Comparison of ENCODE assay signal across 8 mouse cellular contexts in genomic region chr4:151972221-151972967, GRCm38 (mm10). TPM values are rescaled to one million over a fixed set of nuclear protein-coding genes. Genes with fewer than 3 reads are reported as not detected.
DNase-seq lines count a peak whose midpoint lies in the region; ATAC-seq lines count a peak whose summit lies in the region.

No protein-coding gene starts in this region.

- no peak for ATAC-seq in hindbrain, embryonic 14.5 days (ENCODE audit: low FRiP score)
- ATAC-seq in liver, embryonic 15.5 days (ENCODE audit: insufficient read depth) = no peak

- peaks cover 50% of the 10 kb centered on the region for H3K36me3 ChIP-seq in hindbrain, embryonic 14.5 days (replicated peaks; ENCODE audit: control insufficient read depth, insufficient read depth)
- H3K36me3 ChIP-seq in hindbrain, embryonic 10.5 days = peaks cover 95% of the 10 kb centered on the region
- H3K36me3 ChIP-seq in liver, embryonic 15.5 days (replicated peaks) = peaks cover 89% of the 10 kb centered on the region

- H3K4me2 ChIP-seq in hindbrain, embryonic 14.5 days (replicated peaks) = no peak overlapping the region
- H3K4me2 ChIP-seq in liver, embryonic 15.5 days = no peak overlapping the region

- H3K9me3 ChIP-seq in hindbrain, embryonic 14.5 days (ENCODE audit: control insufficient read depth, low read length) = no peaks in the 10 kb centered on the region
- H3K9me3 ChIP-seq in hindbrain, embryonic 10.5 days = peaks cover 7% of the 10 kb centered on the region; the same call in 1 of the 2 replicates
- H3K9me3 ChIP-seq in liver, embryonic 15.5 days (replicated peaks) = no peaks in the 10 kb centered on the region

- no peak overlapping the region for H3K27ac ChIP-seq in hindbrain, embryonic 14.5 days
- no peak overlapping the region for H3K27ac ChIP-seq in hindbrain, embryonic 10.5 days
- peak overlapping the region; percentile 54 for H3K27ac ChIP-seq in liver, embryonic 15.5 days (replicated peaks)

- H3K9ac ChIP-seq in hindbrain, embryonic 14.5 days = no peak overlapping the region
- H3K9ac ChIP-seq in liver, embryonic 15.5 days = 0 out of 2 replicates have a peak overlapping the region, but pooled peaks have one; percentile 25

- WGBS in hindbrain, embryonic 14.5 days = 72% methylated on average over 10 of the region's 10 CpGs
- WGBS in hindbrain, embryonic 10.5 days = 75% methylated on average over 10 of the region's 10 CpGs
- 71% methylated on average over 10 of the region's 10 CpGs for WGBS in liver, embryonic 15.5 days (ENCODE audit: insufficient replicate concordance)

- no peaks in the 10 kb centered on the region for H3K4me1 ChIP-seq in hindbrain, embryonic 14.5 days (replicated peaks; ENCODE audit: control insufficient read depth, insufficient read depth, low read length)
- no peaks in the 10 kb centered on the region for H3K4me1 ChIP-seq in hindbrain, embryonic 10.5 days (replicated peaks)
- H3K4me1 ChIP-seq in liver, embryonic 15.5 days (replicated peaks) = peaks cover 19% of the 10 kb centered on the region

- no peaks in the 10 kb centered on the region for H3K27me3 ChIP-seq in hindbrain, embryonic 14.5 days (ENCODE audit: control insufficient read depth, insufficient read depth, low read length)
- H3K27me3 ChIP-seq in hindbrain, embryonic 10.5 days (ENCODE audit: insufficient read depth, poor library complexity, severe bottlenecking) = no peaks in the 10 kb centered on the region
- no peaks in the 10 kb centered on the region for H3K27me3 ChIP-seq in liver, embryonic 15.5 days

- H3K4me3 ChIP-seq in hindbrain, embryonic 14.5 days (replicated peaks; ENCODE audit: low read length) = no peak overlapping the region
- H3K4me3 ChIP-seq in hindbrain, embryonic 10.5 days = no peak overlapping the region
- no peak overlapping the region for H3K4me3 ChIP-seq in liver, embryonic 15.5 days (replicated peaks)

- peak; percentile 73 for DNase-seq in hindbrain, embryonic 14.5 days (ENCODE audit: low spot score)
- DNase-seq in hindbrain, embryonic 10.5 days (ENCODE audit: low spot score) = no peak
- DNase-seq in B cell, adult 2 months = peak; percentile 59 to 61
- peak; percentile 52 for DNase-seq in MN1 (ENCODE audit: low spot score)
- DNase-seq in urinary bladder, adult 18-20 months (ENCODE audit: low spot score in 2 of 2) = no peak
- DNase-seq in adrenal gland, adult 2 months = no peak
- DNase-seq in ovary, postnatal 10 days (ENCODE audit: low spot score) = no peak

RNA-seq across cellular contexts. Expression of gene Thap3, which starts 16.4 kb away (rescaled TPM):
- 22.2 and 25.1 TPM in 2 replicates for polyA plus RNA-seq in hindbrain, embryonic 14.5 days (2014; fragmentation: Nextera tagmentation; extraction: Ambion mirVana)
- polyA plus RNA-seq in hindbrain, embryonic 10.5 days (2016; fragmentation: Nextera tagmentation; extraction: Ambion mirVana) = 34.5 and 36.2 TPM in 2 replicates
- 6.4 and 7.9 TPM in 2 replicates for polyA plus RNA-seq in liver, embryonic 15.5 days (2015; fragmentation: Nextera tagmentation; extraction: Ambion mirVana)
- 10 to 100 TPM; 13.8 to 24.1 TPM for total RNA-seq in adrenal gland, adult 2 months (2021)
- 64.6 and 88.7 TPM in 2 replicates for polyA plus RNA-seq in adrenal gland, adult 2 months (2012; rRNA removed)

RNA-seq across cellular contexts. Expression of gene Phf13, which starts 23.7 kb away (rescaled TPM):
- 20.6 and 26.4 TPM in 2 replicates for polyA plus RNA-seq in hindbrain, embryonic 14.5 days (2014; fragmentation: Nextera tagmentation; extraction: Ambion mirVana)
- polyA plus RNA-seq in hindbrain, embryonic 10.5 days (2016; fragmentation: Nextera tagmentation; extraction: Ambion mirVana) = 30.7 TPM in 2 replicates
- polyA plus RNA-seq in liver, embryonic 15.5 days (2015; fragmentation: Nextera tagmentation; extraction: Ambion mirVana) = 5.1 and 5.7 TPM in 2 replicates
- total RNA-seq in adrenal gland, adult 2 months (2021) = 10 to 100 TPM; 12.1 to 14.2 TPM
- 22.8 and 24.3 TPM in 2 replicates for polyA plus RNA-seq in adrenal gland, adult 2 months (2012; rRNA removed)

RNA-seq across cellular contexts. Expression of gene Klhl21, which starts 36.2 kb away (rescaled TPM):
- polyA plus RNA-seq in hindbrain, embryonic 14.5 days (2014; fragmentation: Nextera tagmentation; extraction: Ambion mirVana) = 2.5 and 3.2 TPM in 2 replicates
- polyA plus RNA-seq in hindbrain, embryonic 10.5 days (2016; fragmentation: Nextera tagmentation; extraction: Ambion mirVana) = 7.7 and 8.7 TPM in 2 replicates
- polyA plus RNA-seq in liver, embryonic 15.5 days (2015; fragmentation: Nextera tagmentation; extraction: Ambion mirVana) = 6.3 and 7.2 TPM in 2 replicates
- total RNA-seq in adrenal gland, adult 2 months (2021) = 10 to 100 TPM; 17.8 to 23.7 TPM
- 70.8 and 71.2 TPM in 2 replicates for polyA plus RNA-seq in adrenal gland, adult 2 months (2012; rRNA removed)

RNA-seq across cellular contexts. Expression of gene Dnajc11, which starts 38.9 kb away (rescaled TPM):
- 72.0 TPM in 2 replicates for polyA plus RNA-seq in hindbrain, embryonic 14.5 days (2014; fragmentation: Nextera tagmentation; extraction: Ambion mirVana)
- 102 and 108 TPM in 2 replicates for polyA plus RNA-seq in hindbrain, embryonic 10.5 days (2016; fragmentation: Nextera tagmentation; extraction: Ambion mirVana)
- polyA plus RNA-seq in liver, embryonic 15.5 days (2015; fragmentation: Nextera tagmentation; extraction: Ambion mirVana) = 45.5 and 49.1 TPM in 2 replicates
- total RNA-seq in adrenal gland, adult 2 months (2021) = 100 to 1,000 TPM in 1 of 2 experiments, 10 to 100 TPM in 1; 97.7 to 103 TPM
- 84.5 and 107 TPM in 2 replicates for polyA plus RNA-seq in adrenal gland, adult 2 months (2012; rRNA removed)

RNA-seq across cellular contexts. Expression of gene Zbtb48, which starts 55.1 kb away (rescaled TPM):
- polyA plus RNA-seq in hindbrain, embryonic 14.5 days (2014; fragmentation: Nextera tagmentation; extraction: Ambion mirVana) = 19.1 and 20.7 TPM in 2 replicates
- polyA plus RNA-seq in hindbrain, embryonic 10.5 days (2016; fragmentation: Nextera tagmentation; extraction: Ambion mirVana) = 23.3 and 25.9 TPM in 2 replicates
- 7.8 and 8.4 TPM in 2 replicates for polyA plus RNA-seq in liver, embryonic 15.5 days (2015; fragmentation: Nextera tagmentation; extraction: Ambion mirVana)
- total RNA-seq in adrenal gland, adult 2 months (2021) = 10 to 100 TPM in 1 of 2 experiments, 1 to 10 TPM in 1; 7.9 to 10.2 TPM
- 9.1 and 10.5 TPM in 2 replicates for polyA plus RNA-seq in adrenal gland, adult 2 months (2012; rRNA removed)

Comparison
In these comparisons a context has a peak if more than half of its experiments do, and no peak if none do; other contexts are left out.
1. DNase-seq: peak in hindbrain, embryonic 14.5 days (single experiment), B cell, adult 2 months (2 of 2) and MN1 (single experiment); none in hindbrain, embryonic 10.5 days (single experiment), urinary bladder, adult 18-20 months (0 of 2), adrenal gland, adult 2 months (single experiment) and ovary, postnatal 10 days (single experiment).